Mouse (Mus musculus) liver, adult 2 months (tissue): Measurements from ENCODE around the gene Parvg.

Source experiments
- CTCF ChIP-seq: fragments of 200-500 bp; IDR thresholded peaks from 2 replicates; pipeline ENCODE4 v1.5.1; 2011; ENCODE audit warnings: low read depth, low read length, control low read depth
- POLR2A ChIP-seq: fragments of 200-500 bp; IDR thresholded peaks from 2 replicates; pipeline ENCODE4 v1.6.1; 2011; ENCODE audit warnings: low read length, control low read depth; ENCODE audit not compliant: insufficient read depth; ENCODE audit errors: extremely low read depth

DNA sequence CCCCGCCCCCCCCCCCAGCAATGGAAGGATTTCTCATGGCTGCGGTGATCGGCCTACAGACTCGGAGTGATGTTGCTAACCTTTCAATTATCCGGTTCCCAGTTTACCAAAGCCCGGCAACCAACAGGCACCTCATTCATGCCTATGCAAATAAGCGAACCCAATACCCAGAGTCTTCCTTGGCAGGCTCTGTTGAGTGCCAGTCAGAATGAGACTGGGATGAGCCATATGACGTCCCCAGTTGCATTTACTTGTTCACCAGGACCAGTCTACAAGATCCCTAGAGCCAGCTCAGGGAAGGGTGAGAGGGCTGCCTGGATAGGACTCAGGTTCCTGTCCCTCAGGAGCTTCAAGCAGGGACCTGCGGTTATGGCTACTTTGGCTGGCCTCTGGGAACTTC is 29.4 kb upstream of the Parvg start:
- no peak for TF ChIP-seq CTCF
- TF ChIP-seq POLR2A: no peak
